Mouse (Mus musculus) kidney, adult 2 months (tissue): ENCODE measurements at regions not wholly inside any gene's neighbourhood (a gene's known extent, or its start where the extent isn't known, plus 50 kb on each side); places are given as distances from the start of the nearest gene placed in this dataset.

Source experiments
- CTCF ChIP-seq: fragments of 200-500 bp; conservative IDR thresholded peaks from 2 replicates; pipeline ENCODE4 v1.5.1; 2011; ENCODE audit warnings: low read depth, mild to moderate bottlenecking, control low read depth, low read length, moderate library complexity, mixed read lengths; ENCODE audit not compliant: insufficient read depth, insufficient read length
- POLR2A ChIP-seq: fragments of 200-500 bp; IDR thresholded peaks from one replicate; pipeline ENCODE4 v1.6.1; 2011; ENCODE audit warnings: low read depth, low read length, control low read depth

- no peak for TF ChIP-seq CTCF
- no peak for TF ChIP-seq POLR2A
Observed at GRCm38 (mm10) chr12:69461888-69462840, 89.9 kb upstream of the Gm9887 start.
